Mouse (Mus musculus) erythroblast, adult 5-6 weeks (primary cell): ENCODE data around the gene Senp1. TPM values are rescaled to one million over a fixed set of nuclear protein-coding genes. Genes with fewer than 3 reads are reported as not detected.

Experiments
- total RNA-seq, 2 experiments: library from RNA; stranded (forward) in 1 of 2; stranded (reverse) in 1 of 2; fragments of 150-400 nt in 1 of 2; fragments of 200-764, 138-1000 nt in 1 of 2; gene quantifications; 2 replicates each; pipeline versions ENCODE4 v1.2.3 to v1.2.4; 2015 to 2017; ENCODE audit warnings: low replicate concordance in 2 of 2

Senp1 gene
- total RNA-seq, 2 experiments from 2014 or later, result 20.9 to 22.3 TPM

Other genes with a start within 250 kb of the Senp1 start
- gene Hdac7, start 249.2 kb downstream of the Senp1 start, total RNA-seq (2015; ENCODE audit: low replicate concordance), result 3.5 and 7.7 TPM in 2 replicates
- 1.1 and 3.8 TPM in 2 replicates for gene Hdac7, start 249.2 kb downstream of the Senp1 start, total RNA-seq (2017; ENCODE audit: low replicate concordance)
- 0.19 and 0.21 TPM in 2 replicates for gene Vdr, start 183.1 kb downstream of the Senp1 start, total RNA-seq (2015; ENCODE audit: low replicate concordance)
- gene Vdr, start 183.1 kb downstream of the Senp1 start, total RNA-seq (2017; ENCODE audit: low replicate concordance), result 0.26 TPM in 1 of 2 replicates, not detected in the other
- gene Tmem106c, start 129.5 kb downstream of the Senp1 start, total RNA-seq (2015; ENCODE audit: low replicate concordance), result 8.2 and 18.3 TPM in 2 replicates
- gene Tmem106c, start 129.5 kb downstream of the Senp1 start, total RNA-seq (2017; ENCODE audit: low replicate concordance), result 1.4 and 4.3 TPM in 2 replicates
- gene Col2a1, start 89.0 kb downstream of the Senp1 start, total RNA-seq (2015; ENCODE audit: low replicate concordance), result not detected in 2 replicates
- not detected in 2 replicates for gene Col2a1, start 89.0 kb downstream of the Senp1 start, total RNA-seq (2017; ENCODE audit: low replicate concordance)
- 0.58 and 4.0 TPM in 2 replicates for gene Pfkm, start 1.2 kb downstream of the Senp1 start, total RNA-seq (2015; ENCODE audit: low replicate concordance)
- 6.4 and 6.7 TPM in 2 replicates for gene Pfkm, start 1.2 kb downstream of the Senp1 start, total RNA-seq (2017; ENCODE audit: low replicate concordance)
- gene Asb8, start 71.9 kb upstream of the Senp1 start, total RNA-seq (2015; ENCODE audit: low replicate concordance), result 11.3 and 11.7 TPM in 2 replicates
- gene Asb8, start 71.9 kb upstream of the Senp1 start, total RNA-seq (2017; ENCODE audit: low replicate concordance), result 7.7 and 11.2 TPM in 2 replicates
- gene Ccdc184, start 73.4 kb upstream of the Senp1 start, total RNA-seq (2015; ENCODE audit: low replicate concordance), result not detected in 2 replicates
- gene Ccdc184, start 73.4 kb upstream of the Senp1 start, total RNA-seq (2017; ENCODE audit: low replicate concordance), result not detected in 2 replicates
- gene Olfr288, start 101.8 kb upstream of the Senp1 start, total RNA-seq (2015; ENCODE audit: low replicate concordance), result not detected in 2 replicates
- not detected in 2 replicates for gene Olfr288, start 101.8 kb upstream of the Senp1 start, total RNA-seq (2017; ENCODE audit: low replicate concordance)
- not detected in 2 replicates for gene Gm44579, start 127.2 kb upstream of the Senp1 start, total RNA-seq (2015; ENCODE audit: low replicate concordance)
- not detected in 2 replicates for gene Gm44579, start 127.2 kb upstream of the Senp1 start, total RNA-seq (2017; ENCODE audit: low replicate concordance)
- gene Olfr287, start 127.3 kb upstream of the Senp1 start, total RNA-seq (2015; ENCODE audit: low replicate concordance), result not detected in 2 replicates
- not detected in 2 replicates for gene Olfr287, start 127.3 kb upstream of the Senp1 start, total RNA-seq (2017; ENCODE audit: low replicate concordance)
- not detected in 2 replicates for gene Olfr286, start 140.7 kb upstream of the Senp1 start, total RNA-seq (2015; ENCODE audit: low replicate concordance)
- gene Olfr286, start 140.7 kb upstream of the Senp1 start, total RNA-seq (2017; ENCODE audit: low replicate concordance), result not detected in 2 replicates
- gene H1fnt, start 163.5 kb upstream of the Senp1 start, total RNA-seq (2015; ENCODE audit: low replicate concordance), result not detected in 2 replicates
- not detected in 2 replicates for gene H1fnt, start 163.5 kb upstream of the Senp1 start, total RNA-seq (2017; ENCODE audit: low replicate concordance)
- not detected in 2 replicates for gene Zfp641, start 202.4 kb upstream of the Senp1 start, total RNA-seq (2015; ENCODE audit: low replicate concordance)
- gene Zfp641, start 202.4 kb upstream of the Senp1 start, total RNA-seq (2017; ENCODE audit: low replicate concordance), result 0.17 and 0.56 TPM in 2 replicates
- gene Olfr285, start 223.6 kb upstream of the Senp1 start, total RNA-seq (2015; ENCODE audit: low replicate concordance), result not detected in 2 replicates
- not detected in 2 replicates for gene Olfr285, start 223.6 kb upstream of the Senp1 start, total RNA-seq (2017; ENCODE audit: low replicate concordance)
- not detected in 2 replicates for gene Olfr284, start 247.2 kb upstream of the Senp1 start, total RNA-seq (2015; ENCODE audit: low replicate concordance)
- not detected in 2 replicates for gene Olfr284, start 247.2 kb upstream of the Senp1 start, total RNA-seq (2017; ENCODE audit: low replicate concordance)